Mouse (Mus musculus): ENCODE measurements at regions not wholly inside any gene's neighbourhood (a gene's known extent, or its start where the extent isn't known, plus 50 kb on each side); places are given as distances from the start of the nearest gene placed in this dataset.

DNA sequence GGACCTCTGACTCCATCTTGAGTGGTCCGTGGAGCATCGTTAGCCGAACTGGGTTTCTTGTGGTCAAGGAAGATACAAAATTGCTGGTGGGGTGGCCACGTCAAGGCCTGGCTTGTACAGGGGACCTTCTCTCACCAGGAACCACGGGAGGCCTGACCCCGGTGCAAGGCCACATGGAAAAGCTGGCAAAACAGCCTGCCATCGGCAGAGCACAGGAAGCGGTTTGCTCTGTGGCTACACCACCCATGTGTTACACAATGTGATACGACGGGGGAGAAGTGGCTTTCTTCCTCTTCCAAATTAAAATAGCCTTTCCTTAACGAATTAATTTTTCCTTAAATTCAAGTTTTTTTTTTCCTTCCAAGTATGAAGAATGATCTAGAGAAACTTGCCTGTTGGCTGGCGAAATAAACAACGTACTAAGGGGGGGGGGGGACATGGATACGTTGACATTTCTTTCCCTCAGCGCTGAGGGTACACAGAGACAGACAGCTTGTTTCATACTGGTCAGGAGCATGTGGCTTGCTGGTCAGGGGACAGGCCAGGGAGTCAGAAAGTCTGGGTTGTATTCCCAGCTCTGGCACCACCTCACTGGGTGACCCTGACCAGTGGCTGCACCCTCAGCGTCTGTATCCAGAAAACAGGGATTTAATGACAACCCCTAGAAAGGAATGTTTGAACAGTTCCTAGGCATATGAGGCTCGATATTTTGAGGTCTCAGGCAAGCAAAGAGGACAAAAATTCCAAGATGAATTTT lies 64.0 kb upstream of the Slc25a13 start:
- DNase-seq: no peak

GRCm38 (mm10) chr6:6279646-6280045 lies 62.7 kb upstream of the Slc25a13 start:
- DNase-seq: no peak

DNA sequence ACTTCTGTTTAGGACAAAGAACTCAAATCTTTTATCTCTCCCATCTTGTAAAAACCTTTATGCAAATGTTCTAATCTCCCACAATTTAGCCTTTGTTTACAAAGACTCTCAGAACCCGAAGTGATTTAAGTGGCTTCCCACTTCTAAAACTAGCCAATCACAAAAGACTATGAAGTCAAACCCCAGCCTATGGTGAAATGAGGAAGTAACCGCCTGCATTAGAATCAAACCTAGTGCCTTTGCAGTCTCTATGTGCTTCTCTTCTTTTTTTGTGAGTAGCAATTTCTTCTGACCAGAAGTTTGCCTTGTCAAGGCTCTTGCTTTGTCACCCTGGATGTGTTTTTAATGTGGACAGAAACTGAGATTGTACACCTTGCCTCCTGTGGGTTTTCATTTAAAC lies 53.6 kb upstream of the Slc25a13 start:
- DNase-seq: no peak
